Mouse (Mus musculus) ES-CJ7 (cell line): ENCODE measurements around the gene Tmem97.

Source experiments
- DNase-seq: peaks from one replicate; pipeline ENCODE4 v3.0.0; 2011; ENCODE audit warnings: low read depth, low spot score

Gene Tmem97

GRCm38 (mm10) chr11:78512025-78512957, 38.3 kb downstream of the Tmem97 start, which contains the start of the genes Tmem199 and Poldip2:
Gene Tmem199 (minus strand): TSS chr11:78512172.
Gene Poldip2 (plus strand): TSS chr11:78512193.
- peak; percentile 94 for DNase-seq

- peak; percentile 46 for DNase-seq
Measured at GRCm38 (mm10) chr11:78509148-78509547, 41.4 kb downstream of the Tmem97 start.

GRCm38 (mm10) chr11:78505430-78505829, 45.1 kb downstream of the Tmem97 start:
- DNase-seq, result no peak

- no peak for DNase-seq
Measured at GRCm38 (mm10) chr11:78502909-78503650, 47.5 kb downstream of the Tmem97 start, which contains the start of gene Sebox. Gene Sebox (plus strand): TSS chr11:78503447.

- no peak for DNase-seq
Measured at GRCm38 (mm10) chr11:78501529-78501928, 49.0 kb downstream of the Tmem97 start.

GRCm38 (mm10) chr11:78500623-78501202, 49.9 kb downstream of the Tmem97 start:
- no peak for DNase-seq

GRCm38 (mm10) chr11:78499543-78499942, 51.0 kb downstream of the Tmem97 start:
- no peak for DNase-seq

- DNase-seq, result no peak
Measured at GRCm38 (mm10) chr11:78499004-78499403, 51.6 kb downstream of the Tmem97 start, which contains the start of gene Vtn. Gene Vtn (plus strand): TSS chr11:78499091.

- peak; percentile 97 for DNase-seq
Measured at GRCm38 (mm10) chr11:78497544-78498522, 52.7 kb downstream of the Tmem97 start, which contains the start of gene Sarm1. Gene Sarm1 (minus strand): TSS chr11:78497754.

- no peak for DNase-seq
Measured at GRCm38 (mm10) chr11:78497071-78497541, 53.5 kb downstream of the Tmem97 start.

- DNase-seq, result peak; percentile 77
Measured at GRCm38 (mm10) chr11:78495904-78496303, 54.7 kb downstream of the Tmem97 start.
